Mouse (Mus musculus): ENCODE results near the gene Zfp575.

DNA sequence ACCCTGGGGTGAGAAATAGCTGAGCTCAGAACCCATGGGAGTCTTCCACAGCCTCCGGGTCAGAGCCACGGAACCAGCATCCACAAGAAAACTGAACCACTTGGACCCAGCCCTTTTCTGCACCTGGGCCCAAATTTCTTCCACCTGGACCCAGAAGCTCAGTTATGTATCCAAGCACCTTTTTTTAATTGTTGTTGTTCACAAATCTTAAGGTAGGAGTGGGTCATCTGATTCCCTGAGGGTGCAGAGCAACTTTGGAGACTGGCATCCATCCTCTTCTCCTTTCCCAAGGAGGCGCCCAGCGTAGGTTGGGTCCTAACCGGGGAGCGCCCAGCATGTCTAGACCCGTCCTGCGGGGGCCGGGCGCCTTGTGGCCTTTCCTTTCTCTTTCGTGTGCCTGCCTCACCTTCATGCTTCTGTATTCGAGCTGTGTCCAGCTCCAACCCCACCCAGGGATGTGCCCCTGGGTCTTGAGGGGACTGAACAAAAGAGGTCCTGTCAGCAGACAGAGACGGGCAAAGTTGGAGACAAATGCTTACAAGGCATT, 41.3 kb downstream of the Zfp575 start, which contains the start of the genes Pinlyp and Xrcc1:
- TF ChIP-seq POLR2A (IDR thresholded peaks at IDR 0.05; ENCODE audit: low read depth, low read length), result no peak
- TF ChIP-seq CTCF (IDR thresholded peaks at IDR 0.05; ENCODE audit: borderline replicate concordance, insufficient read depth, low read length), result no peak
